Mouse (Mus musculus) kidney, embryonic 16.5 days (tissue): Measurements from ENCODE around the gene Aldh1l1. TPM values are rescaled to one million over a fixed set of nuclear protein-coding genes. Genes with fewer than 3 reads are reported as not detected.

Experiments
- ATAC-seq: fragments of 200-750 bp; cut with Nextera tagmentation; 2 replicates; pipeline ENCODE4 v1.8.0; 2017; ENCODE audit warnings: moderate TSS enrichment; ENCODE audit not compliant: low FRiP score, low TSS enrichment
- H3K27ac ChIP-seq: fragments of 300-500 bp; sonication (generic); 2 replicates; pipeline ENCODE4 v1.5.1; 2014; ENCODE audit warnings: low read length
- H3K27me3 ChIP-seq: fragments of 300-500 bp; sonication (generic); 2 replicates; pipeline ENCODE4 v1.6.1; 2014; ENCODE audit warnings: low read length, control low read depth, mixed read lengths; ENCODE audit not compliant: insufficient read depth
- H3K36me3 ChIP-seq: fragments of 300-500 bp; sonication (generic); 2 replicates; pipeline ENCODE4 v1.6.1; 2014; ENCODE audit warnings: low read length, control low read depth, mixed read lengths; ENCODE audit not compliant: insufficient read depth
- H3K4me1 ChIP-seq: fragments of 300-500 bp; sonication (generic); 2 replicates; pipeline ENCODE4 v1.6.1; 2014; ENCODE audit warnings: low read length, control low read depth, mixed read lengths; ENCODE audit not compliant: insufficient read depth
- H3K4me2 ChIP-seq: fragments of 300-500 bp; sonication (generic); replicated peaks from 2 replicates; pipeline ENCODE4 v1.6.1; 2014; ENCODE audit warnings: low read depth, low read length
- H3K4me3 ChIP-seq: fragments of 300-500 bp; sonication (generic); 2 replicates; pipeline ENCODE4 v1.5.1; 2014; ENCODE audit warnings: mild to moderate bottlenecking, low read length
- H3K9ac ChIP-seq: fragments of 300-500 bp; sonication (generic); replicated peaks from 2 replicates; pipeline ENCODE4 v1.6.1; 2014; ENCODE audit warnings: low read length
- H3K9me3 ChIP-seq: fragments of 300-500 bp; sonication (generic); 2 replicates; pipeline ENCODE4 v1.6.1; 2016; ENCODE audit warnings: low read length, control low read depth
- WGBS: fragments of 180-500 bp; shearing (Covaris S2); extraction: QIAGEN DNeasy Blood & Tissue Kit; methylation state at CpG from one replicate; pipeline ENCODE4 v1.1.7; 2014; 5-methylcytosine and 5-hydroxymethylcytosine counted together
- polyA plus RNA-seq: library from polyadenylated mRNA; unstranded; fragments of >200 nt; fragmentation: Nextera tagmentation; extraction: Ambion mirVana; gene quantifications from 2 replicates; pipeline ENCODE4 v1.2.1, GENCODE M21; 2015

Gene Aldh1l1
- polyA plus RNA-seq, 1 experiment from 2014 or later, result 23.4 TPM

- 88% methylated on average over 6 of the region's 6 CpGs for WGBS
- no peaks in the 10 kb centered on the region for H3K9me3 ChIP-seq
- H3K27ac ChIP-seq, result no peak overlapping the region
- H3K4me3 ChIP-seq, result no peak overlapping the region
- no peak overlapping the region for H3K9ac ChIP-seq
- H3K4me1 ChIP-seq, result peaks cover 9% of the 10 kb centered on the region
- no peaks in the 10 kb centered on the region for H3K27me3 ChIP-seq
- no peak for ATAC-seq
- H3K36me3 ChIP-seq, result peaks cover 10% of the 10 kb centered on the region
- no peak overlapping the region for H3K4me2 ChIP-seq
Measured at GRCm38 (mm10) chr6:90469041-90469440, 17.2 kb upstream of the Aldh1l1 start.

- H3K4me1 ChIP-seq, result peaks cover 6% of the 10 kb centered on the region; the same call in 1 of the 2 replicates
- H3K27me3 ChIP-seq, result no peaks in the 10 kb centered on the region
- no peak overlapping the region for H3K4me3 ChIP-seq
- peaks cover 10% of the 10 kb centered on the region for H3K36me3 ChIP-seq
- no peak for ATAC-seq
- H3K9me3 ChIP-seq, result no peaks in the 10 kb centered on the region
- no peak overlapping the region for H3K4me2 ChIP-seq
- 95% methylated on average over 2 of the region's 2 CpGs for WGBS
- no peak overlapping the region for H3K27ac ChIP-seq
- no peak overlapping the region for H3K9ac ChIP-seq
Measured at GRCm38 (mm10) chr6:90470255-90470654, 16.0 kb upstream of the Aldh1l1 start.

DNA sequence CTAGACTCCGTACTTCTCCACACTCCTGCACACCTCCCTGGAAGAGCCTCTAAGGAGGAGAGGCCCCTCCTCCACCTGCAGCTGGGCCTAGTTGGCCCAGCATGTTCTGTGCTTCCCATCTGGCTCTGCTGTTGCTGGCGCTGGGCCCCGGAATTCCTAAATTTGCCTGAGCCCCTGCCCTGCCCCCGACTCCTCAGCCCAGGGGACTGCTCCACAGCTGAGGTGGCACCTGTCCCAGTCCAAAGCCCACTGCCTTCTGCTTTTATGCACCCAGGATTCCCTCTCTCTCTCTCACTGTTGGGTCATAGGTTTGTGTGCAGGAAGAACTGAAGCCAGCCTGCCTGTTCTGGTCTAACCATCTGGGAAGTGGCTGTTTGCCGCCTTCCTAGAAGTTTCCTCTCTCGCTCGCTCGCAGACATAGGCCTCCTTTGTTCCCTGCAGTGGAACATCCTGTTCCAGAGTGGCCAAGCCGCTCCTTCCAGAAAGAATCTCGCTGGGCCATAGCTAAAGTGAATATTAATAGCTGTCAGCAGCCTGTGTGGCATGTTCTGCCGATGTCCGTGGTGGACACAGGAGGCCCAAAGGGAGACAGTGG lies 15.2 kb upstream of the Aldh1l1 start:
- Histone ChIP-seq H3K4me2 (no peak overlapping the region), H3K4me1 (peaks cover 6% of the 10 kb centered on the region; the same call in 1 of the 2 replicates), H3K27me3 (no peaks in the 10 kb centered on the region), H3K27ac (peak overlapping the region; percentile 31; the same call in 1 of the 2 replicates), H3K4me3 (no peak overlapping the region), H3K9me3 (no peaks in the 10 kb centered on the region), H3K36me3 (peaks cover 10% of the 10 kb centered on the region), H3K9ac (no peak overlapping the region)
- no peak for ATAC-seq
- WGBS, result 64% methylated on average over 12 of the region's 12 CpGs

DNA sequence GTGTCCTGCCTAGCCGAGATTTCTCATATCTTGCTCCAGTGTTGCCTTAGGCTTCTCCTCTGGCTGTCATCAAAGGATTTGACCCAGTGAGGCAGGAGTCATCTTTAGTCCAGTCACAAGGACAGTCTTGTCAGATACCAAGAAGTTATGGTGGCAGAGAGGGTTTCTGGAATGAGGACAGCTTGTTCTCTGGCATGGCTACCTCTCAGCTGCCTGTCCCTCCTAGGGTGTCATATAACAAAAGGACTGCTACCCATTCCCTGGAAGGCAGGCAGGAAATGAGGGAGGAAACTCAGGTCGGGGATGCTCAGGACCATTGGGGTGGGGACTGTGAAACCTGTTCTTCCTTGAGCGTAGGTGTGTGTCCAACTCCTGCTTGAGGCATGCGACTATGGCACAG lies 14.1 kb upstream of the Aldh1l1 start:
- Histone ChIP-seq H3K27me3 (no peaks in the 10 kb centered on the region), H3K9me3 (no peaks in the 10 kb centered on the region), H3K27ac (no peak overlapping the region), H3K36me3 (peaks cover 8% of the 10 kb centered on the region), H3K4me3 (no peak overlapping the region), H3K9ac (no peak overlapping the region), H3K4me2 (no peak overlapping the region), H3K4me1 (peaks cover 10% of the 10 kb centered on the region; the same call in 1 of the 2 replicates)
- WGBS, result 63% methylated on average over 4 of the region's 4 CpGs
- no peak for ATAC-seq

- H3K9me3 ChIP-seq, result no peaks in the 10 kb centered on the region
- H3K4me2 ChIP-seq, result no peak overlapping the region
- 87% methylated on average over 3 of the region's 3 CpGs for WGBS
- peaks cover 3% of the 10 kb centered on the region; the same call in 1 of the 2 replicates for H3K36me3 ChIP-seq
- no peak for ATAC-seq
- peaks cover 10% of the 10 kb centered on the region; the same call in 1 of the 2 replicates for H3K4me1 ChIP-seq
- H3K9ac ChIP-seq, result no peak overlapping the region
- H3K27me3 ChIP-seq, result no peaks in the 10 kb centered on the region
- no peak overlapping the region for H3K27ac ChIP-seq
- H3K4me3 ChIP-seq, result no peak overlapping the region
Measured at GRCm38 (mm10) chr6:90472697-90473096, 13.5 kb upstream of the Aldh1l1 start.

- Histone ChIP-seq H3K36me3 (no peaks in the 10 kb centered on the region), H3K4me1 (peaks cover 10% of the 10 kb centered on the region; the same call in 1 of the 2 replicates)
- 93% methylated on average over 24 of the region's 24 CpGs for WGBS
Measured at GRCm38 (mm10) chr6:90473630-90474360, 12.4 kb upstream of the Aldh1l1 start.

DNA sequence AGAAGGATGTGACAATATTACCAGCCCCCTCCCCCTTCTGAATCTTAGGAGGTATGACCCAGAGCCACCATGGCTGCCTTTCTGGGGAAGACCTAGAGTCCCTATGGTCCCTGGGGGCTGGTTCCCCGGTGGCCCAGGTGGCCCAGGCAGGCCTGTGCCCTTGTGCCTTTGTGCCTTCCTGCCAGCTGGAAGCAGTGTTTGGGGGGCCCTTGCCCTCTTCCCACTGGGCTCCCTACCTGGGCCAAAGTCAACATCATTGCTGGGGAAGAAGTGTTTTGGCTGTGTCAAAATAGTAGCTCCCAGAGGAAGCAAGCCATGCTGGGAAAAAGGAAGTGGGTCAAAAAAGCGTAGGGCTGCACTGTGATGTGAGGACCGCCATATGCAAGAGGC lies 11.9 kb upstream of the Aldh1l1 start:
- Histone ChIP-seq H3K4me3 (no peak overlapping the region), H3K36me3 (no peaks in the 10 kb centered on the region), H3K4me2 (no peak overlapping the region), H3K9ac (no peak overlapping the region), H3K27me3 (no peaks in the 10 kb centered on the region), H3K4me1 (peaks cover 10% of the 10 kb centered on the region; the same call in 1 of the 2 replicates), H3K9me3 (no peaks in the 10 kb centered on the region), H3K27ac (no peak overlapping the region)
- ATAC-seq, result no peak
- 74% methylated on average over 3 of the region's 3 CpGs for WGBS

More at GRCm38 (mm10) chr6:90473630-90474360, 12.4 kb upstream of the Aldh1l1 start:
- ATAC-seq, result no peak
- Histone ChIP-seq H3K27me3 (no peaks in the 10 kb centered on the region), H3K4me3 (no peak overlapping the region), H3K4me2 (no peak overlapping the region), H3K27ac (no peak overlapping the region), H3K9me3 (no peaks in the 10 kb centered on the region), H3K9ac (no peak overlapping the region)

GRCm38 (mm10) chr6:90475176-90475853 lies 10.9 kb upstream of the Aldh1l1 start:
- no peaks in the 10 kb centered on the region for H3K36me3 ChIP-seq
- H3K27me3 ChIP-seq, result no peaks in the 10 kb centered on the region
- no peak overlapping the region for H3K4me2 ChIP-seq
- no peak for ATAC-seq
- H3K9me3 ChIP-seq, result no peaks in the 10 kb centered on the region
- no peak overlapping the region for H3K27ac ChIP-seq
- H3K4me1 ChIP-seq, result peaks cover 10% of the 10 kb centered on the region; the same call in 1 of the 2 replicates
- H3K4me3 ChIP-seq, result no peak overlapping the region
- H3K9ac ChIP-seq, result no peak overlapping the region
- 68% methylated on average over 4 of the region's 4 CpGs for whole genome bisulfite sequencing

GRCm38 (mm10) chr6:90475854-90476212 lies 10.4 kb upstream of the Aldh1l1 start:
- 68% methylated on average over 3 of the region's 3 CpGs for WGBS
- Histone ChIP-seq H3K9ac (no peak overlapping the region), H3K9me3 (no peaks in the 10 kb centered on the region), H3K27me3 (no peaks in the 10 kb centered on the region), H3K27ac (no peak overlapping the region), H3K4me1 (peaks cover 9% of the 10 kb centered on the region; the same call in 1 of the 2 replicates), H3K4me2 (no peak overlapping the region), H3K36me3 (no peaks in the 10 kb centered on the region), H3K4me3 (no peak overlapping the region)
- no peak for ATAC-seq
